Mouse (Mus musculus): Measurements from ENCODE around the gene Lrrc34.

- TF ChIP-seq CTCF (IDR thresholded peaks at IDR 0.05; ENCODE audit: low read depth) (no peak), EP300 (IDR thresholded peaks at IDR 0.05; ENCODE audit: low read depth) (no peak)
Measured at GRCm38 (mm10) chr3:30599711-30600545, 47.7 kb downstream of the Lrrc34 start, which contains the start of gene Actrt3.
